8 mouse cellular contexts compared by ENCODE assay signal in the genomic region with DNA sequence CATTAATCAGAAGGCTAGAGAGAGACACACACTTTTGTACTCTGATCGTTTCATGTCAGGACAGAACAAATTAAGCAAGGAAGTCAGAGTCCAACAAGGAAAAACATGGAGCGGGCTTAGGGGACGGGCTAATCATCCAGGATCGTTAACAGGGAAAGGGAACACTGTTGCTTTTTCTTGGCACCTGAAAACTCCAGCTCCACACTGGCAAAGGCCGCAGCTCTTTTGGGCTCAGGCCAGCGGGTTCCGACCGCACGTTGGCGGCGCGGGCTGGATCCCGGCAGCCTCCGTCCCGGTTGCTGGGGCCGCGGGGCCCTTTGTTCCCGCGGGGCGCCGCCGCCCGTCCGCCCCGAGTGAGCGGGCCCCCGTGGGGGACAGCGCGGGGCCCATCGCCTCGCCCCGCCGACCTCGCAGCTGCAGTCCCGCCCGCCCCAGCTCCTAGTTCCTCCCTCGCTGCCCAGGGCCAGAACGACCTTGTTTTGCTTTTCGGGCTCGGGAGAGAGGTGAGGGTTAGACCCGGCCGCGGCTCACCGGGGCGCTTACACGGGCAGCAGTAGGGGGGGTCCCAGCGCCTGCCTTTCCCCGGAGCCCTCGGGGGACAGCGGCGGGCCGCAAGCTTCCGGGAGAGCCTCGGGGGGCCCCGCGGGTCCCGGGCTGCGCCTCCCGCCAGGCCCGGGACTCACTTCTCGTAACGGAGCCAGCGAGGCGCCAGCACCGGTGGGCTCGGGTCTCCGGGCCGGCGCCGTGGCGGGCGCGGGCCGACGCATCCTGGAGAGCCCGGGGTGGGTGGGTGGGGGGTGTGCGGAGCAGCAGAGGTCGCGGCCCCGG. TPM values are rescaled to one million over a fixed set of nuclear protein-coding genes. Genes with fewer than 3 reads are reported as not detected.
DNase-seq lines count a peak whose midpoint lies in the region; ATAC-seq and TF ChIP-seq lines count a peak whose summit lies in the region.

A gene (plus strand): TSS at position 434 of the 828 bp plus-strand sequence.

- peak; percentile 34 for DNase-seq in fibroblast of lung, adult 2 months (ENCODE audit: low read depth)
- peak; percentile 83 for DNase-seq in kidney, postnatal 10 days
- peak; percentile 60 for DNase-seq in liver, embryonic 13.5 days
- peak; percentile 13 to 63 for DNase-seq in natural killer cell, adult 2 months (ENCODE audit: low spot score in 2 of 2)

- H3K4me1 ChIP-seq in brown adipose tissue, adult 24 weeks (ENCODE audit: control insufficient read depth, insufficient read depth, insufficient read length, low read length), result no peaks in the 10 kb centered on the region
- peaks cover 0 to 20% of the 10 kb centered on the region in 2 experiments; a peak in 3 of 4 replicates for H3K4me1 ChIP-seq in heart, embryonic 14.5 days (ENCODE audit: control insufficient read depth in 2 of 2, insufficient read depth in 2 of 2, low read length in 2 of 2)
- H3K4me1 ChIP-seq in liver, embryonic 13.5 days (replicated peaks), result peaks cover 29% of the 10 kb centered on the region
- H3K4me1 ChIP-seq in stomach, embryonic 16.5 days (ENCODE audit: control insufficient read depth, insufficient read depth, low read length), result peaks cover 7% of the 10 kb centered on the region

- TF ChIP-seq CTCF in C2C12 (IDR thresholded peaks at IDR 0.05; ENCODE audit: control insufficient read depth, insufficient read depth, insufficient read length), result no peak

- peaks cover 2% of the 10 kb centered on the region for H3K79me3 ChIP-seq in C2C12 (ENCODE audit: low read depth)

- H3K9me3 ChIP-seq in heart, embryonic 14.5 days (ENCODE audit: control insufficient read depth, low read length), result no peaks in the 10 kb centered on the region
- no peaks in the 10 kb centered on the region for H3K9me3 ChIP-seq in liver, embryonic 13.5 days (replicated peaks)
- no peaks in the 10 kb centered on the region for H3K9me3 ChIP-seq in stomach, embryonic 16.5 days (replicated peaks; ENCODE audit: control insufficient read depth, low read length)

- peak within 1 kb of the TSS; percentile 67 for H3K4me2 ChIP-seq in heart, embryonic 14.5 days (ENCODE audit: low read length)
- peak within 1 kb of the TSS; percentile 97 for H3K4me2 ChIP-seq in liver, embryonic 13.5 days
- peak within 1 kb of the TSS; percentile 73 for H3K4me2 ChIP-seq in stomach, embryonic 16.5 days (ENCODE audit: low read depth, low read length)

- peak within 1 kb of the TSS; percentile 89 for H3K27ac ChIP-seq in brown adipose tissue, adult 24 weeks (replicated peaks; ENCODE audit: low read depth, low read length)
- peak within 1 kb of the TSS; percentile 97 to 100 for H3K27ac ChIP-seq in heart, embryonic 14.5 days (replicated peaks in 1 of 2; ENCODE audit: control insufficient read depth in 1 of 2, insufficient read depth in 1 of 2, low read depth in 2 of 2, low read length in 2 of 2)
- H3K27ac ChIP-seq in liver, embryonic 13.5 days, result peak within 1 kb of the TSS; percentile 99
- peak within 1 kb of the TSS; percentile 100 for H3K27ac ChIP-seq in stomach, embryonic 16.5 days (ENCODE audit: low read length)

- H3ac ChIP-seq in C2C12 (ENCODE audit: control insufficient read depth, insufficient read length, low read depth), result peak within 1 kb of the TSS; percentile 72

- peak within 1 kb of the TSS; percentile 88 for H3K9ac ChIP-seq in heart, embryonic 14.5 days (ENCODE audit: low read length)
- peak within 1 kb of the TSS; percentile 99 for H3K9ac ChIP-seq in liver, embryonic 13.5 days
- H3K9ac ChIP-seq in stomach, embryonic 16.5 days (ENCODE audit: low read length), result peak within 1 kb of the TSS; percentile 97

- peaks cover 8% of the 10 kb centered on the region for H3K79me2 ChIP-seq in C2C12 (ENCODE audit: control insufficient read depth, insufficient read depth)

- H3K36me3 ChIP-seq in C2C12 (ENCODE audit: control insufficient read depth, insufficient read depth), result no peaks in the 10 kb centered on the region
- H3K36me3 ChIP-seq in heart, embryonic 14.5 days (ENCODE audit: control insufficient read depth, insufficient read depth, low read length), result 0 out of 2 replicates have a peak, but pooled peaks cover 2% of the 10 kb centered on the region
- H3K36me3 ChIP-seq in liver, embryonic 13.5 days, result no peaks in the 10 kb centered on the region
- no peaks in the 10 kb centered on the region for H3K36me3 ChIP-seq in stomach, embryonic 16.5 days (ENCODE audit: control insufficient read depth, insufficient read depth, low read length)

- ATAC-seq in heart, embryonic 14.5 days (ENCODE audit: insufficient number of reproducible peaks, insufficient read depth, low FRiP score, low read depth), result peak; percentile 5; the same call in 1 of the 2 replicates
- ATAC-seq in liver, embryonic 13.5 days (ENCODE audit: low read depth), result peak; percentile 65
- ATAC-seq in stomach, embryonic 16.5 days (ENCODE audit: insufficient read depth, low FRiP score), result peak; percentile 29

- under 1% methylated on average over 74 of the region's 80 CpGs for WGBS in heart, embryonic 14.5 days
- under 1% methylated on average over 71 of the region's 80 CpGs for WGBS in liver, embryonic 13.5 days (ENCODE audit: insufficient replicate concordance)
- WGBS in stomach, embryonic 16.5 days, result under 1% methylated on average over 71 of the region's 80 CpGs

- no peaks in the 10 kb centered on the region for H3K27me3 ChIP-seq in C2C12 (ENCODE audit: control insufficient read depth, insufficient read depth, insufficient read length)
- H3K27me3 ChIP-seq in heart, embryonic 14.5 days (ENCODE audit: control insufficient read depth, insufficient read depth, low read length), result no peaks in the 10 kb centered on the region
- H3K27me3 ChIP-seq in liver, embryonic 13.5 days, result no peaks in the 10 kb centered on the region
- H3K27me3 ChIP-seq in stomach, embryonic 16.5 days (ENCODE audit: control insufficient read depth, insufficient read depth, low read length), result no peaks in the 10 kb centered on the region

- peak within 1 kb of the TSS; percentile 59 for H3K4me3 ChIP-seq in C2C12 (ENCODE audit: insufficient read depth, poor library complexity, severe bottlenecking)
- H3K4me3 ChIP-seq in brown adipose tissue, adult 24 weeks (ENCODE audit: insufficient read depth, low read depth, low read length), result peak within 1 kb of the TSS; percentile 97
- H3K4me3 ChIP-seq in heart, embryonic 14.5 days (ENCODE audit: control insufficient read depth in 1 of 2, insufficient read depth in 1 of 2, low read depth in 1 of 2, low read length in 2 of 2), result peak within 1 kb of the TSS; percentile 57 to 76
- peak within 1 kb of the TSS; percentile 94 for H3K4me3 ChIP-seq in liver, embryonic 13.5 days (replicated peaks)
- peak within 1 kb of the TSS; percentile 93 for H3K4me3 ChIP-seq in stomach, embryonic 16.5 days (replicated peaks; ENCODE audit: low read length)

TF ChIP-seq in C2C12, 6 proteins besides CTCF, POLR2A, EP300 and RAD21:
- TF ChIP-seq MAX (IDR thresholded peaks at IDR 0.05) (peak; percentile 22), MYOD1 (IDR thresholded peaks at IDR 0.05; ENCODE audit: control insufficient read depth, insufficient read length, low read depth) (no peak)

RNA-seq across cellular contexts. Expression of the gene that starts here (rescaled TPM):
- polyA plus RNA-seq in C2C12 (2012; fragmentation: generic; extraction: Trizol), result 2.0 TPM
- 1.1 and 2.5 TPM in 2 replicates for polyA plus RNA-seq in brown adipose tissue, adult 24 weeks (2012; ENCODE audit: insufficient read depth, insufficient read length, missing spikeins)
- polyA plus RNA-seq in heart, embryonic 14.5 days (2014; fragmentation: Nextera tagmentation; extraction: Ambion mirVana), result 25.6 and 28.1 TPM in 2 replicates
- polyA plus RNA-seq in liver, embryonic 13.5 days (2015; fragmentation: Nextera tagmentation; extraction: Ambion mirVana), result 9.6 and 11.5 TPM in 2 replicates
- 14.3 and 17.3 TPM in 2 replicates for polyA plus RNA-seq in stomach, embryonic 16.5 days (2015; fragmentation: Nextera tagmentation; extraction: Ambion mirVana)

Comparison
In these comparisons a context has a peak if more than half of its experiments do, and no peak if none do; other contexts are left out.
1. Peak in every context shown above with its lines: DNase-seq, ATAC-seq, H3K4me3 ChIP-seq and H3K27ac ChIP-seq.
2. ATAC-seq: peak in every context shown above with its lines; median percentile 65 in liver, embryonic 13.5 days; 29 in stomach, embryonic 16.5 days; 5 in heart, embryonic 14.5 days.